Mouse (Mus musculus) right cerebral cortex, postnatal 14 days (tissue): ENCODE measurements around the gene Pdpk1.

Experiments
- DNase-seq: peaks from one replicate; pipeline ENCODE4 v3.0.0; 2022

Gene Pdpk1

GRCm38 (mm10) chr17:24030551-24030950 is 120.2 kb downstream of the Pdpk1 start:
- no peak for DNase-seq

GRCm38 (mm10) chr17:24029477-24029876 is 121.2 kb downstream of the Pdpk1 start:
- DNase-seq, result no peak
